Mouse (Mus musculus) liver, embryonic 12.5 days (tissue): ENCODE measurements at regions not wholly inside any gene's neighbourhood (a gene's known extent, or its start where the extent isn't known, plus 50 kb on each side); places are given as distances from the start of the nearest gene placed in this dataset.

Experiments used
- ATAC-seq: fragments of 200-750 bp; cut with Nextera tagmentation; 2 replicates; pipeline ENCODE4 v1.8.0; 2017; ENCODE audit warnings: moderate number of reproducible peaks, mild to moderate bottlenecking, moderate library complexity
- H3K27ac ChIP-seq: fragments of 300-500 bp; sonication (generic); 2 replicates; pipeline ENCODE4 v1.5.1; 2016; ENCODE audit warnings: mild to moderate bottlenecking
- H3K27me3 ChIP-seq: fragments of 300-500 bp; sonication (generic); replicated peaks from 2 replicates; pipeline ENCODE4 v1.6.1; 2016; ENCODE audit warnings: mild to moderate bottlenecking, moderate library complexity
- H3K36me3 ChIP-seq: fragments of 300-500 bp; sonication (generic); 2 replicates; pipeline ENCODE4 v1.6.1; 2016; ENCODE audit warnings: mild to moderate bottlenecking, moderate library complexity
- H3K4me1 ChIP-seq: fragments of 300-500 bp; sonication (generic); 2 replicates; pipeline ENCODE4 v1.6.1; 2016
- H3K4me2 ChIP-seq: fragments of 300-500 bp; sonication (generic); 2 replicates; pipeline ENCODE4 v1.6.1; 2016; ENCODE audit warnings: mild to moderate bottlenecking, moderate library complexity
- H3K4me3 ChIP-seq: fragments of 300-500 bp; sonication (generic); 2 replicates; pipeline ENCODE4 v1.5.1; 2016; ENCODE audit warnings: mild to moderate bottlenecking, moderate library complexity
- H3K9ac ChIP-seq: fragments of 300-500 bp; sonication (generic); 2 replicates; pipeline ENCODE4 v1.6.1; 2016; ENCODE audit warnings: mild to moderate bottlenecking, moderate library complexity
- H3K9me3 ChIP-seq: fragments of 300-500 bp; sonication (generic); replicated peaks from 2 replicates; pipeline ENCODE4 v1.6.1; 2016; ENCODE audit warnings: mild to moderate bottlenecking, moderate library complexity
- WGBS: fragments of 180-500 bp; shearing (Covaris S2); methylation state at CpG from one replicate; pipeline ENCODE4 v1.1.7; 2016; ENCODE audit not compliant: insufficient replicate concordance; 5-methylcytosine and 5-hydroxymethylcytosine counted together

- Histone ChIP-seq H3K9ac (no peak overlapping the region), H3K36me3 (no peaks in the 10 kb centered on the region), H3K4me2 (no peak overlapping the region), H3K4me3 (no peak overlapping the region), H3K9me3 (no peaks in the 10 kb centered on the region), H3K4me1 (no peaks in the 10 kb centered on the region), H3K27ac (no peak overlapping the region), H3K27me3 (peaks cover 11% of the 10 kb centered on the region; the same call in 1 of the 2 replicates)
- WGBS: 48% methylated on average over 16 of the region's 16 CpGs
- ATAC-seq: no peak
These were observed 126.4 kb upstream of the Aldh1b1 start for GRCm38 (mm10) chr4:45672262-45673076.

GRCm38 (mm10) chr4:45664372-45664771 lies 132.1 kb upstream of the Shb start:
- Histone ChIP-seq H3K27ac (no peak overlapping the region), H3K4me2 (no peak overlapping the region), H3K4me1 (no peaks in the 10 kb centered on the region), H3K9me3 (no peaks in the 10 kb centered on the region), H3K9ac (no peak overlapping the region), H3K36me3 (no peaks in the 10 kb centered on the region), H3K27me3 (no peaks in the 10 kb centered on the region; the same call in 1 of the 2 replicates), H3K4me3 (no peak overlapping the region)
- 75% methylated on average over 8 of the region's 8 CpGs for WGBS
- no peak for ATAC-seq

GRCm38 (mm10) chr4:45657350-45657978 lies 125.2 kb upstream of the Shb start:
- no peak for ATAC-seq
- Histone ChIP-seq H3K27me3 (peaks cover 8% of the 10 kb centered on the region), H3K9ac (no peak overlapping the region), H3K9me3 (no peaks in the 10 kb centered on the region), H3K4me1 (no peaks in the 10 kb centered on the region; the same call in 1 of the 2 replicates), H3K36me3 (no peaks in the 10 kb centered on the region), H3K27ac (no peak overlapping the region), H3K4me2 (no peak overlapping the region), H3K4me3 (no peak overlapping the region)
- WGBS: 20% methylated on average over 5 of the region's 5 CpGs

GRCm38 (mm10) chr4:45655780-45656179 lies 123.5 kb upstream of the Shb start:
- H3K9ac ChIP-seq: no peak overlapping the region
- WGBS: 33% methylated on average over 5 of the region's 5 CpGs
- H3K4me3 ChIP-seq: no peak overlapping the region
- no peaks in the 10 kb centered on the region for H3K36me3 ChIP-seq
- H3K4me2 ChIP-seq: no peak overlapping the region
- ATAC-seq: no peak
- H3K27ac ChIP-seq: no peak overlapping the region
- H3K4me1 ChIP-seq: no peaks in the 10 kb centered on the region; the same call in 1 of the 2 replicates
- peaks cover 8% of the 10 kb centered on the region for H3K27me3 ChIP-seq
- no peaks in the 10 kb centered on the region for H3K9me3 ChIP-seq

GRCm38 (mm10) chr4:45654804-45655155 lies 122.5 kb upstream of the Shb start:
- no peak overlapping the region for H3K4me3 ChIP-seq
- 0 out of 2 replicates have a peak overlapping the region, but pooled peaks have one; percentile 2 for H3K4me2 ChIP-seq
- no peaks in the 10 kb centered on the region; the same call in 1 of the 2 replicates for H3K4me1 ChIP-seq

GRCm38 (mm10) chr4:45654019-45654803 lies 121.9 kb upstream of the Shb start:
- no peak for ATAC-seq
- H3K4me1 ChIP-seq: no peaks in the 10 kb centered on the region; the same call in 1 of the 2 replicates
- whole genome bisulfite sequencing: 7% methylated on average over 14 of the region's 14 CpGs
- no peak overlapping the region for H3K9ac ChIP-seq
- no peak overlapping the region for H3K27ac ChIP-seq
- H3K36me3 ChIP-seq: no peaks in the 10 kb centered on the region
- no peaks in the 10 kb centered on the region for H3K9me3 ChIP-seq
- H3K4me3 ChIP-seq: no peak overlapping the region
- 0 out of 2 replicates have a peak overlapping the region, but pooled peaks have one; percentile 2 for H3K4me2 ChIP-seq
- H3K27me3 ChIP-seq: peaks cover 8% of the 10 kb centered on the region

More at GRCm38 (mm10) chr4:45654804-45655155, 122.5 kb upstream of the Shb start:
- Histone ChIP-seq H3K9me3 (no peaks in the 10 kb centered on the region), H3K27me3 (peaks cover 8% of the 10 kb centered on the region), H3K9ac (no peak overlapping the region), H3K27ac (no peak overlapping the region), H3K36me3 (no peaks in the 10 kb centered on the region)
- 22% methylated on average over 4 of the region's 4 CpGs for WGBS
- no peak for ATAC-seq

- no peaks in the 10 kb centered on the region for H3K36me3 ChIP-seq
- no peaks in the 10 kb centered on the region; the same call in 1 of the 2 replicates for H3K27me3 ChIP-seq
- no peak overlapping the region for H3K9ac ChIP-seq
- H3K4me1 ChIP-seq: no peaks in the 10 kb centered on the region
- H3K4me3 ChIP-seq: no peak overlapping the region
- H3K27ac ChIP-seq: no peak overlapping the region
- no peak for ATAC-seq
- no peak overlapping the region for H3K4me2 ChIP-seq
- H3K9me3 ChIP-seq: no peaks in the 10 kb centered on the region
- WGBS: 69% methylated on average over 9 of the region's 9 CpGs
These were observed 116.8 kb upstream of the Shb start for GRCm38 (mm10) chr4:45648884-45649577.

- no peak overlapping the region for H3K9ac ChIP-seq
- no peaks in the 10 kb centered on the region for H3K27me3 ChIP-seq
- no peaks in the 10 kb centered on the region for H3K36me3 ChIP-seq
- no peaks in the 10 kb centered on the region for H3K9me3 ChIP-seq
- ATAC-seq: no peak
- H3K4me3 ChIP-seq: no peak overlapping the region
- no peak overlapping the region for H3K4me2 ChIP-seq
- no peak overlapping the region for H3K27ac ChIP-seq
- WGBS: 65% methylated on average over 3 of the region's 3 CpGs
- H3K4me1 ChIP-seq: no peaks in the 10 kb centered on the region
These were observed 115.2 kb upstream of the Shb start for GRCm38 (mm10) chr4:45647514-45647913.

- Histone ChIP-seq H3K4me1 (no peaks in the 10 kb centered on the region), H3K4me2 (no peak overlapping the region), H3K9ac (no peak overlapping the region), H3K27ac (no peak overlapping the region), H3K27me3 (no peaks in the 10 kb centered on the region), H3K4me3 (no peak overlapping the region), H3K36me3 (no peaks in the 10 kb centered on the region), H3K9me3 (no peaks in the 10 kb centered on the region)
- ATAC-seq: no peak
- 79% methylated on average over 10 of the region's 10 CpGs for WGBS
These were observed 110.3 kb upstream of the Shb start for GRCm38 (mm10) chr4:45642604-45643003.

GRCm38 (mm10) chr4:45641272-45641671 lies 109.0 kb upstream of the Shb start:
- no peaks in the 10 kb centered on the region for H3K4me1 ChIP-seq
- H3K9me3 ChIP-seq: no peaks in the 10 kb centered on the region
- no peak overlapping the region for H3K4me3 ChIP-seq
- no peak for ATAC-seq
- H3K9ac ChIP-seq: no peak overlapping the region
- 48% methylated on average over 5 of the region's 5 CpGs for WGBS
- no peaks in the 10 kb centered on the region for H3K27me3 ChIP-seq
- H3K4me2 ChIP-seq: no peak overlapping the region
- H3K27ac ChIP-seq: no peak overlapping the region
- no peaks in the 10 kb centered on the region for H3K36me3 ChIP-seq

- no peak for ATAC-seq
- H3K36me3 ChIP-seq: no peaks in the 10 kb centered on the region
- H3K4me1 ChIP-seq: no peaks in the 10 kb centered on the region
- H3K9me3 ChIP-seq: no peaks in the 10 kb centered on the region
- no peak overlapping the region for H3K4me2 ChIP-seq
- H3K27me3 ChIP-seq: no peaks in the 10 kb centered on the region
- H3K4me3 ChIP-seq: no peak overlapping the region
- 38% methylated on average over 11 of the region's 11 CpGs for WGBS
- H3K27ac ChIP-seq: no peak overlapping the region
- H3K9ac ChIP-seq: no peak overlapping the region
These were observed 108.4 kb upstream of the Shb start for GRCm38 (mm10) chr4:45640713-45641112.
